Mouse (Mus musculus) stomach, embryonic 16.5 days (tissue): ENCODE measurements around the gene Fam126a. TPM values are rescaled to one million over a fixed set of nuclear protein-coding genes. Genes with fewer than 3 reads are reported as not detected.

ENCODE experiments used
- ATAC-seq: fragments of 200-750 bp; cut with Nextera tagmentation; 2 replicates; pipeline ENCODE4 v1.8.0; 2017; ENCODE audit warnings: moderate number of reproducible peaks, moderate TSS enrichment; ENCODE audit not compliant: insufficient read depth, low FRiP score
- H3K27ac ChIP-seq: fragments of 300-500 bp; sonication (generic); 2 replicates; pipeline ENCODE4 v1.5.1; 2014; ENCODE audit warnings: low read length
- H3K27me3 ChIP-seq: fragments of 300-500 bp; sonication (generic); 2 replicates; pipeline ENCODE4 v1.6.1; 2014; ENCODE audit warnings: low read length, control low read depth, mixed read lengths; ENCODE audit not compliant: control insufficient read depth, insufficient read depth
- H3K36me3 ChIP-seq: fragments of 300-500 bp; sonication (generic); 2 replicates; pipeline ENCODE4 v1.6.1; 2014; ENCODE audit warnings: low read length; ENCODE audit not compliant: control insufficient read depth, insufficient read depth
- H3K4me1 ChIP-seq: fragments of 300-500 bp; sonication (generic); 2 replicates; pipeline ENCODE4 v1.6.1; 2014; ENCODE audit warnings: low read length, control low read depth, mixed read lengths; ENCODE audit not compliant: control insufficient read depth, insufficient read depth
- H3K4me2 ChIP-seq: fragments of 300-500 bp; sonication (generic); 2 replicates; pipeline ENCODE4 v1.6.1; 2014; ENCODE audit warnings: low read depth, low read length, mixed read lengths
- H3K4me3 ChIP-seq: fragments of 300-500 bp; sonication (generic); replicated peaks from 2 replicates; pipeline ENCODE4 v1.5.1; 2014; ENCODE audit warnings: mild to moderate bottlenecking, low read length
- H3K9ac ChIP-seq: fragments of 300-500 bp; sonication (generic); 2 replicates; pipeline ENCODE4 v1.6.1; 2014; ENCODE audit warnings: low read length
- H3K9me3 ChIP-seq: fragments of 300-500 bp; sonication (generic); replicated peaks from 2 replicates; pipeline ENCODE4 v1.6.1; 2016; ENCODE audit warnings: low read length, control low read depth; ENCODE audit not compliant: control insufficient read depth
- WGBS: fragments of 180-500 bp; shearing (Covaris S2); extraction: QIAGEN DNeasy Blood & Tissue Kit; methylation state at CpG from one replicate; pipeline ENCODE4 v1.1.7; 2014; 5-methylcytosine and 5-hydroxymethylcytosine counted together
- polyA plus RNA-seq: library from polyadenylated mRNA; unstranded; fragments of >200 nt; fragmentation: Nextera tagmentation; extraction: Ambion mirVana; gene quantifications from 2 replicates; pipeline ENCODE4 v1.2.1, GENCODE M21; 2015

Gene Fam126a
- polyA plus RNA-seq, 1 experiment from 2014 or later = 19.1 TPM

- H3K9ac ChIP-seq = no peak overlapping the region
Measured at GRCm38 (mm10) chr5:24013338-24014003, 17.0 kb downstream of the Fam126a start.

GRCm38 (mm10) chr5:23999083-23999671 lies 31.3 kb downstream of the Fam126a start:
- H3K9me3 ChIP-seq = no peaks in the 10 kb centered on the region
- no peak overlapping the region for H3K4me2 ChIP-seq
- WGBS = 56% methylated on average over 1 of the region's 1 CpGs
- H3K27me3 ChIP-seq = no peaks in the 10 kb centered on the region
- no peak for ATAC-seq
- H3K4me1 ChIP-seq = no peaks in the 10 kb centered on the region
- H3K27ac ChIP-seq = no peak overlapping the region
- H3K36me3 ChIP-seq = no peaks in the 10 kb centered on the region
- no peak overlapping the region for H3K9ac ChIP-seq
- H3K4me3 ChIP-seq = no peak overlapping the region

More at GRCm38 (mm10) chr5:24013338-24014003, 17.0 kb downstream of the Fam126a start:
- WGBS = 72% methylated on average over 5 of the region's 5 CpGs
- Histone ChIP-seq H3K9me3 (no peaks in the 10 kb centered on the region), H3K4me3 (no peak overlapping the region), H3K4me1 (no peaks in the 10 kb centered on the region), H3K27ac (no peak overlapping the region), H3K36me3 (no peaks in the 10 kb centered on the region), H3K4me2 (no peak overlapping the region), H3K27me3 (no peaks in the 10 kb centered on the region)
- no peak for ATAC-seq

- Histone ChIP-seq H3K9ac (no peak overlapping the region), H3K4me2 (no peak overlapping the region), H3K36me3 (no peaks in the 10 kb centered on the region), H3K4me1 (no peaks in the 10 kb centered on the region), H3K27me3 (no peaks in the 10 kb centered on the region), H3K4me3 (no peak overlapping the region), H3K9me3 (no peaks in the 10 kb centered on the region), H3K27ac (no peak overlapping the region)
- ATAC-seq = no peak
- 70% methylated on average over 5 of the region's 5 CpGs for WGBS
Measured at GRCm38 (mm10) chr5:23995951-23996350, 34.5 kb downstream of the Fam126a start.

GRCm38 (mm10) chr5:23994929-23995328 lies 35.6 kb downstream of the Fam126a start:
- Histone ChIP-seq H3K27ac (no peak overlapping the region), H3K36me3 (no peaks in the 10 kb centered on the region), H3K4me3 (no peak overlapping the region), H3K27me3 (no peaks in the 10 kb centered on the region), H3K9me3 (no peaks in the 10 kb centered on the region), H3K9ac (no peak overlapping the region), H3K4me1 (no peaks in the 10 kb centered on the region), H3K4me2 (no peak overlapping the region)
- 90% methylated on average over 3 of the region's 3 CpGs for WGBS
- ATAC-seq = no peak

GRCm38 (mm10) chr5:23994231-23994630 lies 36.3 kb downstream of the Fam126a start:
- no peak overlapping the region for H3K4me3 ChIP-seq
- H3K27ac ChIP-seq = no peak overlapping the region
- H3K27me3 ChIP-seq = no peaks in the 10 kb centered on the region
- no peak for ATAC-seq
- H3K4me2 ChIP-seq = no peak overlapping the region
- no peak overlapping the region for H3K9ac ChIP-seq
- H3K9me3 ChIP-seq = no peaks in the 10 kb centered on the region
- H3K4me1 ChIP-seq = no peaks in the 10 kb centered on the region
- H3K36me3 ChIP-seq = no peaks in the 10 kb centered on the region
- WGBS = 85% methylated on average over 2 of the region's 2 CpGs

GRCm38 (mm10) chr5:23993553-23993894 lies 37.0 kb downstream of the Fam126a start:
- no peaks in the 10 kb centered on the region for H3K27me3 ChIP-seq
- H3K9me3 ChIP-seq = no peaks in the 10 kb centered on the region
- no peak overlapping the region for H3K9ac ChIP-seq
- ATAC-seq = no peak
- H3K36me3 ChIP-seq = no peaks in the 10 kb centered on the region
- no peak overlapping the region for H3K4me2 ChIP-seq
- no peak overlapping the region for H3K4me3 ChIP-seq
- 36% methylated on average over 2 of the region's 2 CpGs for WGBS
- H3K27ac ChIP-seq = peak overlapping the region; percentile 32; the same call in 1 of the 2 replicates
- H3K4me1 ChIP-seq = no peaks in the 10 kb centered on the region

GRCm38 (mm10) chr5:23992876-23993552 lies 37.5 kb downstream of the Fam126a start:
- no peaks in the 10 kb centered on the region for H3K9me3 ChIP-seq
- H3K4me3 ChIP-seq = no peak overlapping the region
- no peak for ATAC-seq
- no peak overlapping the region for H3K4me2 ChIP-seq
- H3K4me1 ChIP-seq = no peaks in the 10 kb centered on the region
- no peaks in the 10 kb centered on the region for H3K36me3 ChIP-seq
- WGBS = 50% methylated on average over 5 of the region's 5 CpGs
- H3K27me3 ChIP-seq = no peaks in the 10 kb centered on the region
- H3K27ac ChIP-seq = peak overlapping the region; percentile 32
- no peak overlapping the region for H3K9ac ChIP-seq

GRCm38 (mm10) chr5:23990001-23990400 lies 40.5 kb downstream of the Fam126a start:
- WGBS = 86% methylated on average over 3 of the region's 3 CpGs
- no peak overlapping the region for H3K4me2 ChIP-seq
- no peak for ATAC-seq
- H3K4me3 ChIP-seq = no peak overlapping the region
- no peak overlapping the region for H3K9ac ChIP-seq
- no peaks in the 10 kb centered on the region for H3K27me3 ChIP-seq
- H3K4me1 ChIP-seq = no peaks in the 10 kb centered on the region
- no peak overlapping the region for H3K27ac ChIP-seq
- no peaks in the 10 kb centered on the region for H3K9me3 ChIP-seq
- peaks cover 6% of the 10 kb centered on the region; the same call in 1 of the 2 replicates for H3K36me3 ChIP-seq

- H3K9me3 ChIP-seq = no peaks in the 10 kb centered on the region
- H3K4me3 ChIP-seq = no peak overlapping the region
- peaks cover 6% of the 10 kb centered on the region; the same call in 1 of the 2 replicates for H3K36me3 ChIP-seq
- no peak overlapping the region for H3K27ac ChIP-seq
- no peaks in the 10 kb centered on the region for H3K27me3 ChIP-seq
- no peak overlapping the region for H3K4me2 ChIP-seq
- no peak overlapping the region for H3K9ac ChIP-seq
- ATAC-seq = no peak
- 65% methylated on average over 10 of the region's 10 CpGs for WGBS
- H3K4me1 ChIP-seq = no peaks in the 10 kb centered on the region
Measured at GRCm38 (mm10) chr5:23987792-23988191, 42.7 kb downstream of the Fam126a start.
